Mouse (Mus musculus) ES-E14 (cell line): ENCODE results near the gene Islr.

Experiments used
- CHD2 ChIP-seq: IDR thresholded peaks from 2 replicates; pipeline ENCODE4 v1.6.1; 2014; ENCODE audit warnings: mild to moderate bottlenecking, low read depth, low read length, inconsistent platforms
- MAFK ChIP-seq: IDR thresholded peaks from 2 replicates; pipeline ENCODE4 v1.6.1; 2014; ENCODE audit warnings: mild to moderate bottlenecking, low read depth, low read length, inconsistent platforms; ENCODE audit not compliant: insufficient read depth
- ZC3H11A ChIP-seq: IDR thresholded peaks from 2 replicates; pipeline ENCODE4 v1.6.1; 2012; ENCODE audit warnings: low read depth, mild to moderate bottlenecking, inconsistent platforms, low read length, borderline replicate concordance

GRCm38 (mm10) chr9:58111431-58111830, 92.7 kb downstream of the Islr start:
- TF ChIP-seq MAFK = no peak
- TF ChIP-seq ZC3H11A = no peak
- no peak for TF ChIP-seq CHD2
